Mouse (Mus musculus): ENCODE measurements around the gene Pramef17. TPM values are rescaled to one million over a fixed set of nuclear protein-coding genes. Genes with fewer than 3 reads are reported as not detected.
"Not testable (repeated sequence)": the region's sequence is repeated elsewhere in the genome, so short reads cannot be mapped to it uniquely, and the experiment has no call there.

Pramef17 gene
- not detected for total RNA-seq (2022)

DNA sequence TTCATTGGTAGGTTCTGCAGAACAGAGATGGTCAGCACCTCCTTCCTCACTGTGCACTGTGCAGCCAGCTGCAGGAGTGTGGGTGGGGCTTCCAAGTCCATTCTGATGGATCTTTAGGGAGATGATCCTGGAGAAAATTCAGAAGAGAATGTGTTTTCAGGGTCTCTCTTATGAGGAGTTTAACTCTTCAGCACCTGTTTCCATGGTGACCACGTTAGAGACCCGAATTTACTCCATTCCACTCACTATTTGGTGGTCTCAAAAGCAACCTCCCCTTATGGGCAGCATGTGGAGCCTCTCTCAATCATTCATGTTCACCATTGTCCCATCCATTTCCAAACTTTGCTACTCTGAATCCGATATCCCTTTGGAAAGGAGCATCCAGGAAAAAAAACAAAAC, at the start of gene Pramef17:
Gene Pramef17, minus strand, starts transcription at position 101 of the 400 bp plus-strand sequence.
- not testable (repeated sequence) for DNase-seq (ENCODE audit: low spot score in 2 of 2)

GRCm38 (mm10) chr4:143988126-143988525, 6.0 kb downstream of the Pramef17 start:
- peak; percentile 63 to 65 for DNase-seq (ENCODE audit: low spot score in 2 of 2)

DNA sequence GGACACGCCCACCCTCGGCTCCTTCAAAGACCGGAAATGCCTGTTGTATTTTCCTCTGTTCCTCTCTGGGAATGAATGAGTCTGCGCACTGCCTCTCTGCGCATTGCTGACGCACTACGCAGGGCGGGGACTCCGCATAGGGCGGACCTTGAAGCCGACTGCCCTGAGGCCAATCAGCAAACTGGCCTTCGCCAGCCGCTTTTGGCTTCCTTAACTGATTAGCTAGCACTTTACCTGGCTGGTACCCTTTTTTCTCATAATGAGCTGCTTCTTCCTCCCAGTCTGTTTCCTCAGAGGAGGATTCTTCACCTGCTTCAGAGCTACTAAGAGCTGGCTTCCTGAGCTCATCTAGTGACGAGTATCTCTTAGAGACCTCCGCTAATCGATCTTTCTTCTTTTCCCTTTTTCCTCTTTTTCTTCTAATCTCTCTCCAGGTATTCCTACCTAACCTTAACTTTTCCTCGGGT, 6.7 kb downstream of the Pramef17 start:
- DNase-seq (ENCODE audit: low spot score in 2 of 2), result peak; percentile 57 to 62

GRCm38 (mm10) chr4:143985733-143986132, 8.4 kb downstream of the Pramef17 start:
- peak; percentile 48 to 58 for DNase-seq (ENCODE audit: low spot score in 2 of 2)

DNA sequence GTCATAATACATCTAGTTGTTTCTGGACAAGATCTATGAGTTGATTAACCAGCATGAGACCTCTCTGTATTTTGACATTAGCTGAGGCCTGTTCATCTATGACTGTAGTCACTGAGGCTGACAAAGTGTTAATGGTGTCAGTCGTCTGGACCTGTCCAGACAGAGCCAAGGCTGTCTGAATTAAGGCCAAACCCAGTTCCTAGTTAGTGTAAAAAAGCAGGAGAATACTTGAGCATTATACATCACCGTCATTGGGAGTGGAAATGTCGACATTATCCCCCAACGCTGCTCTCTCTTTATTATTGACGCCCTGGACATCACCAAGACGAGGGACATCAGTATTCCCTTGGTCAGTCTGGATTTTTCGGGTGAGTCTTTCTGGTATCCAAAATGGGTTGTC, 9.0 kb downstream of the Pramef17 start:
- peak; percentile 7 to 38 for DNase-seq (ENCODE audit: low spot score in 2 of 2)

DNA sequence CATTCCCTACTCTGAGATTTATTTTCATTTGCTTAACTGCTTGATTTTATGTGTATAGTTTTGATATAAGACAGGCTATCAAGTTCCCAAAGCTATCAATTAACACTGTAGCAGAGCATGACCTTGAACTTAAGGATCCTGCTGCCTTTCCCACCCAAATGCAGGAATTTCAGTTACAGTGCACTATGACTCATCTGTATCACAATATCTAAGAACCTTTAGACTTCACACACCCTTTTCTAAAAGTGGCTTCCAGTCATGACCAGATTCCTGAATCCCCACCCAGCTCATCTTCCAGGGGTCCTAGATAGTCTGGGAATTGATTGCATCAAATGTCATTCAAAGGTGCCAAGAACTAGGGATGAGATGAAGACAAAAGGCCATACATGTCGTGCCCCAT, 10.7 kb downstream of the Pramef17 start:
- not testable (repeated sequence) for DNase-seq (ENCODE audit: low spot score in 2 of 2)

DNA sequence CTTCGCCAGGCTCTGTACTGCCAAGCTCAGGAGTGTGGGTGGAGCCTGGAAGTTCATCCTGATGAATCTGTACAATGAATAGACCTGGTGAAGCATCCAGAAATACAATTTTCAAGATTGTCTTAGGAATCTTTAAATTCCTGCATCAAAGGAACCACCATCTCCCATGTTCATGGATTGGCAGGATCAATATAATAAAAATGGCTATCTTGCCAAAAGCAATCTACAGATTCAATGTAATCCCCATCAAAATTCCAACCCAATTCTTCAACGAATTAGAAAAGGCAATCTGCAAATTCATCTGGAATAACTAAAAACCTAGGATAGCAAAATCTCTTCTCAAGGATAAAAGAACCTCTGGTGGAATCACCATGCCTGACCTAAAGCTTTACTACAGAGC, 27.3 kb downstream of the Pramef17 start, which contains the start of gene Gm13101:
Gene Gm13101, minus strand, starts transcription at position 101 of the 400 bp plus-strand sequence.
- DNase-seq (ENCODE audit: low spot score in 2 of 2), result not testable (repeated sequence)

- not testable (repeated sequence) for DNase-seq (ENCODE audit: low spot score in 2 of 2)
These were observed 43.3 kb downstream of the Pramef17 start, which contains the start of gene Pramef25 for GRCm38 (mm10) chr4:143950916-143951315. Gene Pramef25, minus strand, starts transcription at chr4:143951016.

Other genes starting within 250 kb of the Pramef17 start
- gene Gm13023, start 205.0 kb downstream of the Pramef17 start, total RNA-seq (2022), result not detected
- gene Gm13084, start 178.3 kb downstream of the Pramef17 start, total RNA-seq (2022), result not detected
- not detected for gene Gm13103, start 147.9 kb downstream of the Pramef17 start, total RNA-seq (2022)
- not detected for gene Pramef6, start 94.0 kb downstream of the Pramef17 start, total RNA-seq (2022)
- gene Pramef25, start 43.4 kb downstream of the Pramef17 start, total RNA-seq (2022), result not detected
- not detected for gene Gm13101, start 27.4 kb downstream of the Pramef17 start, total RNA-seq (2022)
- gene Pramel4, start 64.8 kb upstream of the Pramef17 start, total RNA-seq (2022), result not detected
- gene Gm13102, start 112.1 kb upstream of the Pramef17 start, total RNA-seq (2022), result not detected
- gene Oog3, start 168.3 kb upstream of the Pramef17 start, total RNA-seq (2022), result not detected
- not detected for gene Oog2, start 196.3 kb upstream of the Pramef17 start, total RNA-seq (2022)
- not detected for gene C87977, start 218.9 kb upstream of the Pramef17 start, total RNA-seq (2022)